Mouse (Mus musculus) megakaryocyte, adult 5-6 weeks (primary cell): ENCODE measurements at regions not wholly inside any gene's neighbourhood (a gene's known extent, or its start where the extent isn't known, plus 50 kb on each side); places are given as distances from the start of the nearest gene placed in this dataset.

Source experiments
- ATAC-seq: 2 replicates; pipeline ENCODE4 v1.8.0; 2016; ENCODE audit warnings: mild to moderate bottlenecking, inconsistent platforms; ENCODE audit not compliant: poor library complexity, severe bottlenecking

GRCm38 (mm10) chr11:22677337-22677736, 165.4 kb downstream of the Tmem17 start:
- no peak for ATAC-seq

GRCm38 (mm10) chr11:22684576-22684975, 172.7 kb downstream of the Tmem17 start:
- ATAC-seq: no peak

DNA sequence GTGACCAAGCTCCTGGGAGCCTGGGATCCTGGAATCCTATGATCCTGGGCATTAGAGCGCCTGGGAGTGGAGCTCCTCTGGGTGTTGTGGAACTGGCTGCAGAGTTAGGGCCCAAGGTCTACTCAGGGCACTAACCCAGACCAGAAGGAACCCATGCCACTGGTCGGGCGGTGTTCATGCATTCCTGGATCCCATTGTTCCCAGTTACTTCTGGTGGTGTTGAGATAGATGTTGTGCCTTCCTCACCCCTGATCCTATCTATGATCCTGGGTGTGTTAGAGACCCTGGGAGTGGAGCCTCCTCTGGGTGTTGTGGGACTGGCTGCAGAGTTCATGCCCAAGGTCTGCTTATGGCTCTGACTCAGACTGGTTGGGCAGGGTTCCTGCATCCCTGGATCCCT, 169.9 kb downstream of the B3gnt2 start:
- no peak for ATAC-seq

DNA sequence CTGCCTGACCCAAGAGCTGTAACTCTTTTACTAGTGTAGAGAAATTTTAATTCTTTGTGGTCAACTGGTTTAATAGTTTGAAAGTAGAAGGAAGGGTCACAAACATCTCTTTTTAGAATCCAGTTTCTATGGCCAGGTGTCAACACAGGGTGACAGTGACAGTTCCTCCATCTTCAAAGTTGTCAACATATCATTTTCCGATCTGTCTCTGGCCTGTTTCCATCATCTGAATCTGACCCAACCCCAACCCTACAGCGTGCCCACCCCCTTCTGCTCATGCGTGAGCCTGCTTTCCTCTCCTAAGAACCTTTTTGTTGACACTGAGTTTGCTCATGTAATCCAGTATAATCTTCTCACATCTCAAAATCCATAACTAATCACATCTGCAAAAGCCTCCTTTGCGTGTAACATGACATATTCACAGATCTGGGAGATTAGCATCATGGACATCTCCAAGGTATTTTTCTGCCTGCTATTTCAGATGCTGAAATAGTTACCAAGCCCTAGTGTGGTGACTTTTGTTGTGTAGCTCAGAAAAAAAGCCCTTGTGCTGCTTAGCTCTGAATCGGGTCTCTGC, 168.4 kb downstream of the B3gnt2 start:
- ATAC-seq: no peak

GRCm38 (mm10) chr11:22692941-22693341, 167.8 kb downstream of the B3gnt2 start:
- ATAC-seq: peak; percentile 75

DNA sequence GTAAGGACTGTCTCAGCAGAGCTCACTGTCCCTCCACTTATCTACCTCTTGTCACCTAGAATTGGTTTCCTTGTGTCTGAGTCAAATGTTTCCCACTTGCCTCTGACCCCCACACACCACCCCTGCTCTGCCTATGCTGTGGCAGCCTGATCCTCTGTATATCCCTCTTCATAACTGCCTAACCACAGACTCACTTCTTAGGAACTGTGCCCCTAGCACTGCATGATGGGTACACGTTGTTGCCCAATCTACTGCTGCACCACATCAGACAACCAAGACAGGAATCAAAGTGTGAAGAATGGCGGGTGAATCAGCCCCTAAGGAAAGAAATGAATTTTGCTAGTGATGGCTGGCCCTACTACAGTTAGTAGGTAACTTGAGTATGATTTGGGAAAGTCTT, 167.4 kb downstream of the B3gnt2 start:
- peak; percentile 74 for ATAC-seq

DNA sequence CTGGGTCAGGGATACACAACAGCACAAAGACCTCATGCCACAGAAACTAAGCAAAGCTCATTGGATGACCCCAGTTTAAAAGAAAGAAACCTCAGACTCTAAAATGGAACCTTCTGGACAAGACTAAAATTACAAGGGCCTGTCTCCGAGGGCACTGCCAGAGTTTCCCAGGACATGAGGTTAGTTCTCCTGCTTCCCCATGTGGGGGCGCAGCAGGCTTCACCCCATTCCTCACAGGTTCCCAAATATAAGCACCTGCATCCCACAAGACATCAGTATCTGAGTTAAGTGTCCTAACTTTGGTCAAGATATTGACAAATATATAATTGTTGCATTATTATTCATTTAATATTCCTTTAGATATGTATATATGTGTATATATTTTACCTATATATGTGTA, 166.8 kb downstream of the B3gnt2 start:
- ATAC-seq: no peak

DNA sequence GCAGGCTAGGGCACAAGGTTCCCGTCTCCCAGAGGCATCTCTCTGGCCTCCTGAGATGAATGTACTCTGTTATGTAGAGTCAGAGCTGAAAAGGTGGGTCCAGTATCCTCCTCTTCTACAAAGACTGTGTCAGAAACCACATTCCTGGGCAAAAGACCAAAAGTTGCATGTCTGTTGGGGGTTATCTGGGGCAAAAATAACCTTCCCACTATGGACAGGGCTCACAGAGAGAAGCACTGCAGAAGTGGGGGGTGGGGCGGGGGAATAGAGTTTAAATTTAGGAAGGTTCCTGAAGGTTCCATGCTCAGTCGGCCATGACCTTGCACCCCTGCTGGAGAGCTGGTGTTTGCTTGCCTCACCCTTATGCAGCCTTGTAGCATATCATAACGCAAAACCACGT, 165.9 kb downstream of the B3gnt2 start:
- no peak for ATAC-seq

- ATAC-seq: no peak
Observed at GRCm38 (mm10) chr11:22695237-22695636, 165.5 kb downstream of the B3gnt2 start.

- ATAC-seq: no peak
Observed at GRCm38 (mm10) chr11:22698057-22698941, 162.5 kb downstream of the B3gnt2 start.

GRCm38 (mm10) chr11:22706082-22706481, 154.7 kb downstream of the B3gnt2 start:
- ATAC-seq: no peak
